Mouse (Mus musculus): ENCODE results near the gene Wnt1. TPM values are rescaled to one million over a fixed set of nuclear protein-coding genes. Genes with fewer than 3 reads are reported as not detected.

The Wnt1 gene
- polyA plus RNA-seq, 1 experiment from 2014 or later = not detected

DNA sequence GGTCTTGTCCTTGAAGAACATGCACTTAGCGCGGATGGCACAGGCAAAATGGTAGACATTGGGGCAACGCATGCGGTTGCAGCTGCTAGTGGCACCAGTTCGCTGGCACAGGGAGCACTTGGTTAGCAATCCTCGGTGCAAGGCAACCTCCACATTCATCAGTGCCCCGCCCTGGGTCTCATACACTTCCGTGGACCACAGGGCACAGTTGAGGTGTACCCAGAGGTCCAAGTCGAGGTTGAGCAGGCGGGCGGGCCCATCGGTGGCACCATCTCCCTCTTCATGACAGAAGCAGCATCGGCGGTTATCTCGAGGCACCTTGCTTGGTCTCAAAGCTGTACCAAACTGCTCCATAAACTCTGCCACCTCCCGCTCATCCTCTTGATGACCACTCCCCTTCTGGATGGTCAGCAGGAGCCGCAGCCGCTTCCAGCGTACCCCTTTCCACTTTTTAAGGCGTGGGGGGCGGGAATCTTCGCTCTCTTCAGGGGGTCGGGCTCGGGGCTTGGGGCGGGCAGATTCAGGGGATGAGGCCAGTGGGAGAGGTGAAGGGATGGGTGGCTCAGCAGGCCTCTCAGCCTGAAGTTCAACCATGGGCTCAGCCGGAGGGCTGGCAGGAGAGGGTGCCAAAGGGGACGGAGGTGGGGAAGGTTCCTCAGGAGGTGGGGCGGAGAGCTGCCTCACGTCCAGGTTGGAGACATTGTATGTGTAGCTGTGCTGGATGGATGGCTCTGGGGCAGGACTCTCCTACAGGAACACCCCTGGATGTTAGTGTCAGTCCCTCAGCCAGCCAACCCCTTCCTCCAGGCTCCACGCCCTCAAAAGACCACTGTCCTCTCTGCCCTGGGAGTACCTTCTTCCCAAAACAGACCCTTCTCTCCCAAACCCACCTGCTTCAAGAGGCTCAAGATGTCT lies 50.3 kb downstream of the Wnt1 start:
- Histone ChIP-seq H3K4me3 (ENCODE audit: control insufficient read depth in 1 of 2, insufficient read depth in 1 of 2, low read depth in 1 of 2, low read length in 2 of 2) (no peak overlapping the region), H3K27ac (replicated peaks in 1 of 2; ENCODE audit: control insufficient read depth in 1 of 2, insufficient read depth in 1 of 2, low read depth in 2 of 2, low read length in 2 of 2) (no peak overlapping the region), H3K36me3 (ENCODE audit: control insufficient read depth, insufficient read depth, low read length) (peaks cover 100% of the 10 kb centered on the region), H3K9ac (ENCODE audit: low read length) (no peak overlapping the region), H3K4me2 (ENCODE audit: low read length) (no peak overlapping the region), H3K27me3 (ENCODE audit: control insufficient read depth, insufficient read depth, low read length) (no peaks in the 10 kb centered on the region), H3K4me1 (ENCODE audit: control insufficient read depth in 2 of 2, insufficient read depth in 2 of 2, low read length in 2 of 2) (peaks cover 4 to 6% of the 10 kb centered on the region in 2 experiments; a peak in 2 of 4 replicates), H3K9me3 (ENCODE audit: control insufficient read depth, low read length) (no peaks in the 10 kb centered on the region)
- no peak for ATAC-seq (ENCODE audit: insufficient number of reproducible peaks, insufficient read depth, low FRiP score, low read depth)
- 94% methylated on average over 30 of the region's 30 CpGs for WGBS

Other genes with a start within 250 kb of the Wnt1 start
- 34.0 and 39.2 TPM in 2 replicates for gene Ccnt1, start 218.9 kb upstream of the Wnt1 start, polyA plus RNA-seq (2014; fragmentation: Nextera tagmentation; extraction: Ambion mirVana)
- gene 4930415O20Rik, start 218.9 kb upstream of the Wnt1 start, polyA plus RNA-seq (2014; fragmentation: Nextera tagmentation; extraction: Ambion mirVana) = 0.53 and 0.66 TPM in 2 replicates
- gene Adcy6, start 179.8 kb upstream of the Wnt1 start, polyA plus RNA-seq (2014; fragmentation: Nextera tagmentation; extraction: Ambion mirVana) = 35.2 and 43.7 TPM in 2 replicates
- gene Cacnb3, start 159.0 kb upstream of the Wnt1 start, polyA plus RNA-seq (2014; fragmentation: Nextera tagmentation; extraction: Ambion mirVana) = 6.1 and 6.6 TPM in 2 replicates
- 16.9 and 18.2 TPM in 2 replicates for gene Ddx23, start 127.0 kb upstream of the Wnt1 start, polyA plus RNA-seq (2014; fragmentation: Nextera tagmentation; extraction: Ambion mirVana)
- gene Rnd1, start 112.4 kb upstream of the Wnt1 start, polyA plus RNA-seq (2014; fragmentation: Nextera tagmentation; extraction: Ambion mirVana) = 0.61 and 1.3 TPM in 2 replicates
- gene Ccdc65, start 81.7 kb upstream of the Wnt1 start, polyA plus RNA-seq (2014; fragmentation: Nextera tagmentation; extraction: Ambion mirVana) = 0.42 and 0.89 TPM in 2 replicates
- gene Fkbp11, start 61.7 kb upstream of the Wnt1 start, polyA plus RNA-seq (2014; fragmentation: Nextera tagmentation; extraction: Ambion mirVana) = 21.5 and 23.4 TPM in 2 replicates
- 26.7 and 31.9 TPM in 2 replicates for gene Arf3, start 26.6 kb upstream of the Wnt1 start, polyA plus RNA-seq (2014; fragmentation: Nextera tagmentation; extraction: Ambion mirVana)
- not detected in 2 replicates for gene Wnt10b, start 11.7 kb upstream of the Wnt1 start, polyA plus RNA-seq (2014; fragmentation: Nextera tagmentation; extraction: Ambion mirVana)
- 0.22 and 0.51 TPM in 2 replicates for gene Ddn, start 19.6 kb downstream of the Wnt1 start, polyA plus RNA-seq (2014; fragmentation: Nextera tagmentation; extraction: Ambion mirVana)
- gene Prkag1, start 41.7 kb downstream of the Wnt1 start, polyA plus RNA-seq (2014; fragmentation: Nextera tagmentation; extraction: Ambion mirVana) = 82.0 and 85.5 TPM in 2 replicates
- 12.7 and 13.0 TPM in 2 replicates for gene Kmt2d, start 81.3 kb downstream of the Wnt1 start, polyA plus RNA-seq (2014; fragmentation: Nextera tagmentation; extraction: Ambion mirVana)
- 4.0 and 4.9 TPM in 2 replicates for gene Rhebl1, start 104.7 kb downstream of the Wnt1 start, polyA plus RNA-seq (2014; fragmentation: Nextera tagmentation; extraction: Ambion mirVana)
- gene Dhh, start 108.7 kb downstream of the Wnt1 start, polyA plus RNA-seq (2014; fragmentation: Nextera tagmentation; extraction: Ambion mirVana) = 0.93 and 1.1 TPM in 2 replicates
- gene Lmbr1l, start 128.4 kb downstream of the Wnt1 start, polyA plus RNA-seq (2014; fragmentation: Nextera tagmentation; extraction: Ambion mirVana) = 3.5 and 5.7 TPM in 2 replicates
- 1,494 and 1,560 TPM in 2 replicates for gene Tuba1b, start 144.7 kb downstream of the Wnt1 start, polyA plus RNA-seq (2014; fragmentation: Nextera tagmentation; extraction: Ambion mirVana)
- gene Gm49450, start 163.7 kb downstream of the Wnt1 start, polyA plus RNA-seq (2014; fragmentation: Nextera tagmentation; extraction: Ambion mirVana) = not detected in 2 replicates
- gene Tuba1a, start 163.8 kb downstream of the Wnt1 start, polyA plus RNA-seq (2014; fragmentation: Nextera tagmentation; extraction: Ambion mirVana) = 790 and 917 TPM in 2 replicates
- gene Tuba1c, start 240.0 kb downstream of the Wnt1 start, polyA plus RNA-seq (2014; fragmentation: Nextera tagmentation; extraction: Ambion mirVana) = 143 and 146 TPM in 2 replicates